Mouse (Mus musculus) adrenal gland, adult (tissue): ENCODE results near the gene Dock9.

Experiments used
- DNase-seq, 2 experiments: peaks; one replicate each; pipeline ENCODE4 v3.0.0; 2022 to 2023; ENCODE audit warnings: low spot score in 1 of 2; ENCODE audit not compliant: inconsistent age in 2 of 2

Gene Dock9

DNA sequence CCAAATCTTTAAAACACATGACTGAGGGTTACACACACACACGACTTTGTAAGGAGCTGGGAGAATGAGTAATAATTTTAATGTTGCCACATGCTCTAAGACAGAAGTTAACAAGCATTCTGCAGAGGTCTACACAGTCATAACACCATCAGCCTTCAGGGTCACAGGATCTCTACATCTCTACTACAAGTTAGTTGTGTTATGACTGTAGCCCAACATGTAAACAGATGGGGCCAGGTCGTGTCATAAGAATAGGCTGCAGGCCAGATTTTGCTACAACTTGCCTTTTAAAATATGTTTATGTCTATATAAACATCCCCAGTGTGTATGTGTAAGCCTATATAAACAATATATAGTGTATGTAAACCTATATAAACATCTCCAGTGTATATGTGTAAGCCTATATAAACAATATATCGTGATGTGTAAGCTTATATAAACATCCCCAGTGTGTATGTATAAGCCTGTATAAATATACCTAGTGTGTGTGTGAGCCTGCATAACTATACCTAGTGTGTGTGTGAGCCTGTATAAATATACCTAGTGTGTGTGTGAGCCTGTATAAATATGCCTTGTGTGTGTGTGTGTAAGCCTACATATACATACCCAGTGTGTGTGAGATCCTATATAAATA lies 130.9 kb downstream of the Dock9 start:
- DNase-seq: no peak

DNA sequence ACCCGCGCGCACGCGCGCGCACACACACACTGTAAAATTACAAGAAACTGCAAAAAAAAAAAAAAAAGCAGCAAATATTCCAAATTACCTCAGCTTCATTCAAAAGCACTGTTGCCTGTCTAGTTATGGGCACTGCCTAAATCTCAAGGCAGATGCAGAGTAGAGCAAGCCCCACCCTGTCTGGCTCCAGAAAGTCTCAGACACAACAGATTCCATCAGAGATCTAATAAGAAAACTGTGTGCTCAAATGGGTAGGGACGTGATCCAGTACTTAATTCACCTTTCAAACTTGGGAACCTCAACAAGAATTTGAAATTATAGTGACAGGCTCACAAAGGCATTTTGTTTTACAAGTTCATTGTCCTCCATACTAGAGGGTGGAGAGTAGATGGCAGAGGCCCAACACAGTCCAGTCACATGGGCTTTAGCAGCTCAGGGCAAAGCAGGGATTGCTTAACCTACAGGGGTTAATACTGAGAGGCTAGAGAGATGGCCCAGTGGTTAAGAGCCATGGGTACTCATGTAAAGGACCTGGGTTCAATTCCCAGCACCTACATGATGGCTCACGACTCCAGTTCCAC lies 131.9 kb downstream of the Dock9 start:
- DNase-seq: no peak

DNA sequence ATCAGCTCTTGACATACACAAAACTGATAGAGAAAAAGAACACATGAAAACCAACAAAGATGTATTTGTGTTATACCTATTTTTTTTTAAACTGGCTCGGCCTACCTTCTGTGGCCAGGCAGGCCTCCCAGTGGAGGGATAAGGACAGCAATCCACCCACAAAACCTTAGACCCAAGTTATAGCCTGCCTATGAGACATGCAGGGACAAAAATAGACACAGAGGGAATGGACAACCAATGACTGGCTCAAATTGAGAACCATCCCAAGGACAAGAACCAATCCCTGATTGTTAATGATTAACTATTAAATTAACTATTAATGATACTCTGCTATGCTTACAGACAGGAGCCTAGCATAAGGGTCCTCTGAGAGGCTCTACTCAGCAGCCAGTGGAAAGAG lies 133.7 kb downstream of the Dock9 start:
- DNase-seq: no peak

- DNase-seq: no peak
These were observed 136.7 kb downstream of the Dock9 start for GRCm38 (mm10) chr14:121660918-121661317.

- no peak for DNase-seq
These were observed 137.3 kb downstream of the Dock9 start for GRCm38 (mm10) chr14:121660167-121660894.

DNA sequence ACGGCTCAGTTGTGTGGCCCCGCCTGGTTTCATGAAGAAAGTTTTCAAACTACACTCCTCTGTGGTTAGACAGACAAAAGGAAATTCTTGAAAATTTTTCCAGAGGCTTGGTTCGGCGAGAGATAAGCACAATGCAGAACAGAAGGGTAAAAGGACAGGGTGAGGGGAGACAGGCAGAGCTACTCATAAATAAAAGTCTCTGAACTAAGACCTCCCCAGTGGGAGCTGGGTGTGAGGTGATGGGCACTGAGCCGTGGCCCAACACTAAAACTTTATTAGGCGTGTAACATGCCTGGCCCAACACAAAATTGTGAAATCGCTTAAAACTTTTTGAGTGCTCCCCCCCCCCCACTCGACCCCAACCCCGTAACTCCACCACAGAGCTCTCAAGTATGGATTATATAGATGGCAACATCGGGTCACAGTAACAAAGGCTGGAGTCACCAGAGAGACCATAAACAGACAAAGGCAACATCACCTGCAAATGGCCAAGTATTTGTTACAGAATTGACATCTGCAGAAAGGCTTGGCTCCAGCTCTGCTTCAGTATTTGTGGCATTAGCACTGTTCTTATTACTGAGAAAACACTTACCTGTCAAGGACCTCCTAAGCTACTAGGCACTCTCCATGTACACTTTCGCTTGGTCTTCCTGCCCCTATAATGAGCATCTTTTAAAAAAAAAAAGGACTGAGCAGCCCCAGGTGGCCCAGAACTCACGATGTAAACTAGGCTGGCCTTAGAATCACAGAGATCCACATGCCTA lies 138.4 kb downstream of the Dock9 start:
- DNase-seq: no peak

DNA sequence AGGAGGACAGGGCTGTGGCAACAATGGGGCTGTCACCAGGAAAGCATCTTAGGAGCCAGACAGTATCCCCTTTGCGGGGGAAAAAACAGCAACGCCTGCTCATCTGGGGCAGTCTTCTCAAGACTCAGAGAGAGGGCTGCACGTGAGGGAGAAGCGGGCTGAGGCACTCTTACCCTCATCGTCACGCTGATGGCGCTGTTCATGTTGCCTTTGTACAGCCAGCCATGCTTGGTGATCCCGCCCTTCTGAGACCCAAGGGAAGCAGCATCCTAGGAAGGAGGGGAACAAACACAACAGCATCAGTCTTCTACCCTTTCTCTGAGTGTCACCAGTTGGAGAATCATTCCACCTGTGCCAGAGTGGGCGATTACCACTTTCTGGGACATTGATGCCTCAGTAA lies 139.1 kb downstream of the Dock9 start:
- DNase-seq: no peak

DNA sequence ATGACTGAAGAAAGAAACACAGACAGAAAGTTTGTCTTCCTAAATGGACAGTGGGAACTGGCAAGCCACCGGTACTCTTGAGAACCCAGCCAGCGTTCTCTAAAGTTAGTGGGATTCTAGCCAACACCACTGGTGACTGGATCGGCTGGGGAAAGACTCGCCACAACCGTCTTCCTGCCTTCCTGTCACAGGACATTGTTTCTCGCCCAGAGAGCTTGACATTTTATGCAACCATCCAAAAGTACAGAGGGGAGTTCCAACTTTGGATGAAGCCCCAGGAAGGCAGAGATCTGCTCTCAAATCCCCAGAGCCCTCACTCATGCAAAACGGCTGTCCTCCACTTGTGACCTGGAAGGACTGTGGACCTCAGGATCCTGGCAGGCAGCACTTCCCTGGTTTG lies 140.0 kb downstream of the Dock9 start:
- DNase-seq: no peak

- DNase-seq: no peak
These were observed 140.7 kb downstream of the Dock9 start for GRCm38 (mm10) chr14:121656912-121657311.

DNA sequence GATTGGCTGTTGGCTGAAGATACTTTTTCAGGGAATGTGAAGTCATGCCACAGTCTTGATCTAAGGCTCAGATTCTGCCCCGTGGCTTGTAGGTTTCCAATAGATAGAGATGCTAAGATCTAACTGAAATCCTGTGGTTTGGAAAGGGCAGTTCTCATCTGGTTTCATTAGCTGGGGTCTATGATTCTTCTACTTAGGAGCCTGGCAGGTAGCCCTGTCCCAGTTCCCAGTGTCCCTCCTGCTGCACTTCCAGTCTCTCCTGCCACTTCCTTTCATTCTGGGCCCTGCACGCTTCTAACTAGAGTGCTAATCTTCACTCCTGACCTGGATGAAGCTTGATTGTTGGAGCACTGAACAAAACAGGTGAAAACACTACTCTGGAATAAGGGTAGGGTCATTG lies 142.7 kb downstream of the Dock9 start:
- no peak for DNase-seq

DNA sequence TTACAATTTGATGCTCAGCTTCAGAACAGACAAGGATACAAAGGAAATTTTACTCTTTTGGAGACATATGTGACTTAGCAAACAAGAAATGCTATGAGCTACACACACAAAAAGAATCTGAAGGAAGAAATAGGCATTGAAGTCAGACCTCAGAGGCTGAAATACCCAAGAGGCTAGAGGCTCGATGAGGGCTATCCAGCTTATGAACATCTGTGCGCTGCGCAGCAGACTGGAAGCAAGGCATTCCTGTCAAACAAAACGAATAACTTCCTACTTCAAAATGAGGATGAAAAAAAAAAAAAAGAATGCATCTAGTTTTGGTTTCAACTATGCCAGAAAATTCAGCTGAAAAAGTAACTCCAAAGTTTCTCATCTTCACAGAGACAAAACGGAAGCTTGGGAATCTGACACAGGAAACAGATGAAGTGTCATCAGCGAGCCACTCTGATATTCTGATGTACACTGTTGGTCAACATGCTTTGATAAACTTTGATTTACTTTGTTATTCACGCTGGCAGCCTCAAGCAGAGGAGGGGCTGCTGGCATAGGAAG lies 143.1 kb downstream of the Dock9 start:
- DNase-seq: no peak

- DNase-seq: no peak
These were observed 143.9 kb downstream of the Dock9 start for GRCm38 (mm10) chr14:121653717-121654116.

DNA sequence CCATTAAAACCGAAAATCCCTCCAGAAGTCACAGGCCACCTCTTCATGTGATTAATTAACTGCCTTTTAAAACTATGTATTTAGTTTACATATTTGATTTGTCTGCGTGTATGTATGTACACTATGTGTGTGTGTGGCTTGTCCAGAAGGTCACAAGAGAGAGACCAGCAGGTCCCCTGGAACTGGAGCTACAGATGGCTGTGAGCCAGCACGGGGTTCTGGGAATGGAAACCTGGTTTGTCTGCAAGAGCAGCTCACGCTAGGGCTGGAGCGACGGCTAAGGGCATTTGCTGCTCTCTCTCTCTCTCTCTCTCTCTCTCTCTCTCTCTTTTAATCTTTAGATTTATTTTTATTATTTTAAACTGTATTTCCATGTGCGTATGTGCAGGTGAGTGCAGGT lies 144.4 kb downstream of the Dock9 start:
- DNase-seq: no peak

DNA sequence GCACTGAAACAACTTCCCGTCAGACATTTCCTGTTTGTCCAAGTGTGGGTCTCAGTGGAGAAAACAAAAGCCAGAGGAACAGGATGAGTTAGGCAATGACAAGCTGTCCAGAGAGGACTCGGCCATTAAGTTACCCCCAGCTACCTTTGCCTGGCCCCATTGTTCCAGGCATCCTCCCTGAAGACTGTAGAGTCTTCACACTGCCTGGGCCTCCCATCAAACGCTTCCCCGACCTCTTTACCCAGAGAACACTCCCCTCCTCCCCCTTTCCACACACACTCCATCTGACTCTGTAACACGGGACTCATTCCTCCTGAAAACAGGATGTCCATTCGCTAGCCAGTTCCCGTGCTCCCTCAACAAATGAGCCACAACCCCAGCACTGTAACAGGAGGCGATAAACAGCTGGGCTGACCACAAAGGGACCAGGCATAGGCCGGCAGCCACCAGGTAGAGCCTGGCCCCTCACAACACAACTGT lies 149.0 kb downstream of the Dock9 start:
- DNase-seq: peak; percentile 14 to 53

- no peak for DNase-seq
These were observed 149.9 kb downstream of the Dock9 start for GRCm38 (mm10) chr14:121647693-121648092.

GRCm38 (mm10) chr14:121646617-121647016 lies 151.0 kb downstream of the Dock9 start:
- peak; percentile 43 to 71 for DNase-seq

DNA sequence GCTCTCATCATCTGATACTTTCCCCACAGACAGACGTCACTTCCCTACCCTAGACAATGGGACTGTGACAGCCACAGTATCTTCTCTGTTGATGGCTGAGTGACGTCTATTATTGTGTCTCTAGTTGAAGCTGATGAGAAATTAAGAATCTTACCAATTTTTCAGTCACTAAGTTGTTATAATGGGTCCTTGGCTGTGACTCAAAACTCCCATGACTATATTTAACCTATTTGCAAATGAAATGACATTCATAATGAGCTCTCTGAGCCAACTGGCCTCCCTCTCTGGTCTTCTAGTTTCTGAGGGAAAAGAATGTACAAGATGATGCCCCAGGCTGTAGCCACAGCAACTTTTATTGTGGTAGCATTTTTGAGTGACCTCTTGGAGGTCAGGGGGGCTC lies 153.3 kb downstream of the Dock9 start:
- no peak for DNase-seq

GRCm38 (mm10) chr14:121641271-121641670 lies 156.4 kb downstream of the Dock9 start:
- no peak for DNase-seq

- DNase-seq: peak; percentile 86 to 91
These were observed 160.6 kb downstream of the Dock9 start for GRCm38 (mm10) chr14:121636935-121637510.

DNA sequence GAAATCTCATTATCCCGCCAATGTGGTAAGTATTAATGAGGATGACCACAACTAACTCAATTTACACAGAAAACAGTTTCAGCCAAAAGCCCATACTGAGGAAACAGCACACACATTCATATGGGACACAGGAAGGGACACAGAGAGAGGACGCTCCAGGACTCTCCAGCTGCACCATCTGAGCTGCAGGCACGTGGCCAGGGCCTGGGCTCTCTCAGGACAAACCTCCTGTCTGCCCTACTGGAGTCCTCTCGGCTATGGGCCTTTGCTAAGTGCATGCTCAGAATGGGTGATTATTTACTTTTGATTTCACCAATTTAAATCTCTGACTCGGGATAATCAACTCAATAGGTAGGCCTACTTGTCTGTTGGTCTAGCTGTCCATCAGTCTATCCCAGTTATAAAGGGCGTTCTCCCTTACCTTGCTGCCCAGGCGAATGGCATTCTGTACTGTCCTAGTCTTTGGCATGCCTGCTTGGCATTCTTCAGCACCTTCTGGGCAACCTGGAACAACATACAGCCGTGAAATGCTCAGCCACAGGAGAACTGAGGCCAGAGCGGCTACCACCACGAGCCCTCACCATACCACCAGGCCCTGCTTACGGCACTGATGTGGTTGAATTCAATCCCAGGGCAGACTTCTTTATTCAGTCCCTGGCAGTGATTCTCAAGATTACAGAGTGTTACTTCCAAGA lies 162.8 kb downstream of the Dock9 start:
- DNase-seq: no peak
